Mouse (Mus musculus) embryonic fibroblast, embryonic 13.5 days (primary cell): ENCODE measurements around the gene St3gal4.

Experiments used
- CTCF ChIP-seq: IDR thresholded peaks from 2 replicates; pipeline ENCODE4 v1.5.1; 2011; ENCODE audit warnings: mild to moderate bottlenecking, control low read depth, low read length, moderate library complexity, borderline replicate concordance; ENCODE audit not compliant: insufficient read depth
- POLR2A ChIP-seq: IDR thresholded peaks from 2 replicates; pipeline ENCODE4 v1.6.1; 2011; ENCODE audit warnings: low read depth, mild to moderate bottlenecking, control low read depth, low read length, moderate library complexity

- TF ChIP-seq CTCF: no peak
- TF ChIP-seq POLR2A: no peak
Measured at GRCm38 (mm10) chr9:35032457-35032856, 86.6 kb downstream of the St3gal4 start.
